Mouse (Mus musculus) brain, embryonic 14.5 days (tissue): ENCODE data around the gene Rb1. TPM values are rescaled to one million over a fixed set of nuclear protein-coding genes. Genes with fewer than 3 reads are reported as not detected.
A peak's percentile ranks its signal among the peaks of the same experiment; 100 is the strongest.

Experiments used
- DNase-seq: peaks from one replicate; pipeline ENCODE4 v3.0.0-alpha.2; 2011; ENCODE audit warnings: low read depth
- CTCF ChIP-seq: fragments of 200-500 bp; IDR thresholded peaks from 2 replicates; pipeline ENCODE4 v1.5.1; 2012; ENCODE audit warnings: inconsistent platforms, mild to moderate bottlenecking, moderate library complexity, borderline replicate concordance; ENCODE audit not compliant: insufficient read depth, insufficient read length; ENCODE audit errors: extremely low read depth
- POLR2A ChIP-seq: fragments of 200-500 bp; IDR thresholded peaks from 2 replicates; pipeline ENCODE4 v1.6.1; 2012; ENCODE audit warnings: mild to moderate bottlenecking, inconsistent platforms, borderline replicate concordance; ENCODE audit not compliant: poor library complexity, insufficient read depth, insufficient read length, severe bottlenecking; ENCODE audit errors: extremely low read depth
- polyA plus RNA-seq: library from polyadenylated mRNA; depleted of rRNA; stranded (reverse); fragments of >200 nt; gene quantifications from 2 replicates; pipeline ENCODE4 v1.2.3, GENCODE M21; 2012

Gene Rb1
- polyA plus RNA-seq, 1 experiment, result 38.2 TPM

DNA sequence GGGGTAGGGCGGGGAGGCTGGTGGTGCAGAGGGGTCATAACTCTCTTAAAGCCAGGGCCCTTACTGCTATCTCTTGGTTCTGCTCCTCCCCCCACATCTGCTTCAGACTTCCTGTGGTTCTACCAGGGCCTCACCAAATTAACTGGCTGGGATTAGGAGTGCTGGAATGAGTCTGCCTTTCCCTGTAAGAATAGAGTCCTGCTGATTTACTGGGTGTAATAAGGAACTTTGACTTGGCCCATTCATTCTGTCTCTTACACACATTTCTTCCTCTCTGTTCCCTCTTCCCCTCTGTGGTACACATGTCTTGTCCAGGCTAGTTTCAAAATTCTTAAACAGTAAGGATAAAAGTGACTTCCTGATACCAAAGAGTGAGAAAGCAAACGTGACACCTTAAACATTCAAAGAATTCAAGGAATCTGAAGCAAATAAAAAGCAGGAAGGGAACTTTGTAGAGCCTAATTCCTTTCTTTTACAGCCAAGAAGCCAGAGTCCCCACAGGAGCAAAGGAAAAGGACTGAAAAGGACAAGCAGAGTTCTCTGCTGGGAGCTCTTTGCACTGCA lies 91.1 kb downstream of the Rb1 start:
- TF ChIP-seq POLR2A, result no peak
- no peak for TF ChIP-seq CTCF
- DNase-seq, result peak; percentile 27

DNA sequence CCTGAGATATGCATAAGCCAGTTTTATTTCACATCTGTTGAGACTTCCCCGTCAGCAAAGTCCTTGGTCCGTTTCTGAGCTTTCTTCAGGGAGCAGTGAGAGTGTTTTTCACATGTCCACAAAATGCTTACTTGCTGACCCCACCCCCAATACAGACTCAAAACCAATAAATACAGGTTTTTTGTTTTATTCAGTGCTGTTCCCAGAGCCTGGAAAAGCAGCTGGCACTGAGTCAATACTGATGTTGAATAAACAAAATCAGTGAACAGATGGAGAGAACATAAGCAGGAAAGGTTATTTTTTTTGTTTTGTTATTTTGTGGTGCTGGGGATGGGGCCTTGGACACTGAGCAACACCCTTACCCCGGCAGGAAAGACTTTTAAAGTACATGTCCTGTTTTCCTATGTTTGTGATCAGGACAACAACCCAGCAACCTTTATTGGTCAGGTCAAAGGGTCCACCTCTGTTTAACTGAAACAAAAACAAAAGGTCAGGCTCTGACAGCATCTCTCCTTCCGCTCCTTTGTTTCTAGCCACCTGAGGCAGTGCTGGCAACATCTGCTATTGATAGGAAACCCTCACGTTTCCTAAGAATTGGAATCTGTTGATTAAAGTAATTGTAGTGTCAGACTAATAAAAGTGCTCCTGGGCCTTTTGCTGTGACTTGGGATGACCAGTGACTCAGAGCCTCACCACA lies 94.2 kb downstream of the Rb1 start:
- TF ChIP-seq CTCF (no peak), POLR2A (no peak)
- peak; percentile 53 for DNase-seq

- peak; percentile 20 for DNase-seq
- TF ChIP-seq POLR2A (no peak), CTCF (no peak)
These were observed 98.8 kb downstream of the Rb1 start for GRCm38 (mm10) chr14:73226849-73227248.

GRCm38 (mm10) chr14:73226346-73226745 lies 99.3 kb downstream of the Rb1 start:
- TF ChIP-seq CTCF (no peak), POLR2A (no peak)
- DNase-seq, result peak; percentile 78

DNA sequence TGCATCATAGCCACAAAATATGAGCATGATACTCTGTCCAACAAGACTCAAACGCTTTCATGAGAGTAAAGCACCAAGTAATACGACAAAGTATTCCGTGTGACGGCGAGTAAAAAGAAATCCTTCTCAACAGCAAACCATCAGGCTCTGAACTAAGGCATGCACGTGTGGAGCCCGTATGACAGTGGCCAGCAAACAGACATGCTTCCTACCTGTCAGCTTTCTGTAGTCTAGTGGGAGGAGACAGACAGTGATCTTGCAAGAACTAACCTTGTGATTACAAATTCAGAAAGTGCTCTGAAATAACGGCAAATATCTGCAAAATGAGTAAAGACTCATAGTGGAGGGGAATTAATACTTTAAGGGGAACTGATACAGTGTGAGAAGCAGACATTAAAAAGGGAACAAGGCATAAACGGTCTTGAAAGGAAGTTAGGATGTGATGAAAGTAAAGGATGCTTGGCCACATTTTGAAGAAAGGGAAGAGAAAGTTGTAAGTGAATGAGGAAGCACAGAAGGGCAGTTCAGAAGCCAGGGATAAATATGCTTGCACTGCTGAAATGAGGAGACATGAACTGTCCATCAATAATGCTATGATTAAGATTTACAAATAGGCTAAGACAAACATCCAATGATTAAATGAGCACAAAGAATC lies 103.2 kb downstream of the Rb1 start:
- no peak for DNase-seq
- TF ChIP-seq POLR2A (no peak), CTCF (no peak)

DNA sequence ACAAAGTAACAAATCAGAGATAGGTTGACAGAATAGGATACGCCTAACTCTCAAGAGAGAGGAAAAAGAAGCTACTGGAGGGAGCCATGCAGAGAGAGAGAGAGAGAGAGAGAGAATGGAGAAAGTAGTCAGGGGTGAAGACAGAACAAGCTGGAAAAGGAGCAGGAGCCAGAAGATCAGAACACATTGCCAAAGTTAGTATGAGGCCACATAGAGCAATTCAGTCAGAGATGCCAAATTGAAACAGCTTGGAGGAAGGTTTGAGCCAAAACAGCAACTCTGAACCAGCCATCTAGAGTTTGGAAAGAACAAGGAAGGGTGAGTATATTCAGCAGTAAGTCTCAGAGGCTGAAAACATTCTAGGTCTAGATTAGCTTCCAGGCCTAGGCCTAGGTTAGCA lies 108.6 kb downstream of the Rb1 start:
- TF ChIP-seq CTCF, result no peak
- TF ChIP-seq POLR2A, result no peak
- DNase-seq, result peak; percentile 37

GRCm38 (mm10) chr14:73211477-73211876 lies 114.1 kb downstream of the Rb1 start:
- TF ChIP-seq POLR2A, result no peak
- TF ChIP-seq CTCF, result no peak
- DNase-seq, result no peak

DNA sequence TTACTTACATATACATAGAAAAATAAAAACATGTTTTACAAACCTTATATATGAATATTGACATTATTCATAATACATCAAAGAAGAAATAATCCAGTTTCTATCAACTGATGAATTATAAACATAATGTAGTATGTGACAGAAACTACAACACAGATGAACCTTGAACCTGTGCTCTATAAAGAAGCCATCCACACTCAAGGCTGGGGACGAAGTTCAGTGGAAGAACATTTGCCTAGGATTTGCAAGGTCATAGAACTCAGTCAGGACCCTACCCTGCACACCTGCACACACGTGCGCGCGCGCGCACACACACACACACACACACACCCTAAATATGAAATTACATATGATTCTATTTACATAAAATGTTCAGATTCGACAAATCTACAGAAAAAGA lies 115.4 kb downstream of the Rb1 start:
- no peak for TF ChIP-seq POLR2A
- no peak for TF ChIP-seq CTCF
- no peak for DNase-seq

GRCm38 (mm10) chr14:73209262-73209661 lies 116.4 kb downstream of the Rb1 start:
- DNase-seq, result no peak
- TF ChIP-seq CTCF (no peak), POLR2A (no peak)

- no peak for DNase-seq
- TF ChIP-seq CTCF, result no peak
These were observed 121.6 kb downstream of the Rb1 start for GRCm38 (mm10) chr14:73204016-73204415.

DNA sequence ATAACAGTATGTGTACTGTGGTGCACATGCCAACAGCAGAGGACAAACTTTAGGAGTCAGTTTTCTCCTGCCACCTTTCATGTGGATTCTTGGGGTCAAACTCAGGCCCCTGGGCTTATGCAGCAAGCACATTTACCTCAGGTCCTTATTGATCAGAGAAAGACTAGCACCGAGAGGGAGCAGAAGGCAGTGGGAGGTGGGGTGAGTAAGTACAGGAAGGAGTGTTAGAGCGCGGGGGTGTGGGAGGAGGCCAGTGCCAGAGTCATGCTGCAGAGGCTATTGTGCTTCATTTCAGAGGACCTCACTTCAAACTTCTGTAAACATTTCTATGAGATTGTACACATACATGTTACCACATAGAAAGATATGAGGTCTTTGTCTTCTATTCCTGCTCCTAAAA lies 124.2 kb downstream of the Rb1 start:
- DNase-seq, result no peak
- TF ChIP-seq POLR2A (no peak), CTCF (no peak)

- TF ChIP-seq CTCF (no peak), POLR2A (no peak)
- DNase-seq, result peak; percentile 40
These were observed 126.6 kb downstream of the Rb1 start for GRCm38 (mm10) chr14:73199058-73199457.
